Mouse (Mus musculus) adrenal gland, postnatal 25 days (tissue): ENCODE measurements at regions not wholly inside any gene's neighbourhood (a gene's known extent, or its start where the extent isn't known, plus 50 kb on each side); places are given as distances from the start of the nearest gene placed in this dataset.
"Not testable (repeated sequence)": the region's sequence is repeated elsewhere in the genome, so short reads cannot be mapped to it uniquely, and the experiment has no call there.

Experiments
- DNase-seq: peaks from one replicate; pipeline ENCODE4 v3.0.0; 2021; ENCODE audit warnings: mixed read lengths

GRCm38 (mm10) chr11:31615107-31615811, 56.4 kb downstream of the Bod1 start:
- DNase-seq = peak; percentile 38

GRCm38 (mm10) chr11:31614394-31614713, 57.3 kb downstream of the Bod1 start:
- no peak for DNase-seq

GRCm38 (mm10) chr11:31613688-31614393, 57.8 kb downstream of the Bod1 start:
- no peak for DNase-seq

- no peak for DNase-seq
Observed at GRCm38 (mm10) chr11:31608458-31608857, 63.2 kb downstream of the Bod1 start.

DNA sequence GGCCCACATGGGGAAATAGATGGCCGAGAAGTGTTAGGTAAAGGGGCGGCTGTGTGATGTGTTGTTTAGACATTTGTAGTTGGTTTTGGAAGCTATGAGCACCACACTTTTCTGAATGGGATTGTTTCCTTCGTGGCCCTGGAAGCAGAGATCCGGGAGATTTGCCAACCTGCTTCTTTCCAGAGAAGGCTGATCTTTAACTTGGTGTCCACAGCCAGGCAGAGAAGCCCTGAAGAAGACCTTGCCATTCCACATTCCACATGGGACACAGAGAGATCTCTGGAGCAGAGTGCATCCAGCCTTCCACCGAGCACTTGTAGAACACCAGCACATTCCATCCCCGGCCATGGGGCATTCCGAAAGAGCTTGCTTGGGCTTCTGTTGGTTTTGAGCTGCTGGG, 70.2 kb downstream of the Bod1 start:
- DNase-seq = no peak

DNA sequence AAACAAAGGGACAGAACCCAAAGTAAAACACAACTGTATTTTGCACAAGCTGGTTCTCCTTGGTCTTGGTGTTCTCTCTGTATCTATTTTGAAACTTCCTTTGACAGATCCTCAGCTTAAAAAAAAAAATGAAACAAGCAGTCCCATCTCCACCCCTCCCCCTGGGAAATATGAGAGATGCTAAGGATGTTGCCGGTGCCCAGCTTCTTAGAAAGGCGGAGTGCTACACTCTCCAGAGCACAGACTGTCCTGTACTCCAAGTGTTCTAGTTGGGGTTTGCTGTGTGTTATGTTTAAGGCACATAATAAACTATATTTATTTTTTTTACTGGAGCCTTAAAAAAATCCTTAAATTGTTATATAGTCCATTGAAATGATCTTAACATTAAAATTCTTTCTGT, 78.1 kb downstream of the Bod1 start:
- DNase-seq = no peak

- DNase-seq = no peak
Observed at GRCm38 (mm10) chr11:31592061-31592460, 79.6 kb downstream of the Bod1 start.

GRCm38 (mm10) chr11:31591037-31591554, 80.6 kb downstream of the Bod1 start:
- no peak for DNase-seq

DNA sequence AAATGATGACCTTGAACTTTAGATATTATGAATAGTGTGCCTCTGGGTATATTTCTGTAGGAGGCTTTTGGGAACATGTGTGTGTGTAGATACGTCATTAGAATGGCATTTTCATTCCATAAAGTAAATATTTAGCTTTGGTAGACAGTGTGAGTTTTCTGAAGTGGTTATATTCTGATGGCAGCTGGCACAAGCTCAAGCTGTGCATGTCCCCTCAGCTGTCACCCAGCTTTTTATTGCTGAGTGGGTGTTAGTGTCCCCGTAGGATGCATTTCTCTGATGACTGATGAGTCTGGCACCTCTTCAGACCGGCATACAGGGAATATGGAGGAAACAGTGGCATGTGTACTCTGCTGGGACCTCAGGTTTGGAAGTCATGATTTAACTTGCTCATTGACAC, 96.7 kb downstream of the Bod1 start:
- DNase-seq = no peak

DNA sequence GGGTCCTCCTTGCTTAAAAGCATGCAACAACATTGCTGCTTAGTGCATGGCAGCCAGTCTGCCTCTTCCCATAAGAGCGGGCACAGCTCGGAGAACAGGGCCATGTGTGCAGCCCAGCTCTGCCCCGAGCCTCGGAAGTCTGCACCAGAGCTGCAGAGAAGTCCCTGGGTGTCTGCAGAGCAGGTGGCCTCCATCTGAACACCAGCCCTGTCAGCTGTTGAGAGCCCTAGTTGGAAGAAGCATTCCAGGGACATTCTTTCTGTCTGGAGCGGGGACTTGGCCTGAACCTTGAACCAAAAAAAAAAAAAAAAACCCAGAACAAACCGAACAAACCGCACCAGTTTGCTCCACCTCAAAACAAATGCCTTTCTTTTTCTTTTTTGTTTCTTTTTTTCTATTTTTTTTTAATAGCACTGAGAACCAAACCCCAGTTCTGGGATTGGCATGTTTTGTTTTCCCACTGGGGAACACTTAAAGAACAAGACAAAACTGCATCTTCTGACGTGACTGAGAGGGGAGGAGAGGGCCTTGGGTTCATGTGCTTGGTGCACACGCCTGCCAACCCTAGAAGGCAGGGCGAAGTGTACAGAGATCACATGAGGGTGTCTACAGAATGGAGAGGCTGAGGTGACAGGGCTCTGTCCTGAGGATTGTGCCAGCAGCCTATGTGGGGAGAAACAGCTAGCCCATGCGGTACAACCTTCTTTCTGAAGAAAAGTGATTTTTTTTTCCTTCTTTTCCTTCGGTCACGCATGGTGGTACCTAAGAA, 106.8 kb downstream of the Bod1 start:
- no peak for DNase-seq

DNA sequence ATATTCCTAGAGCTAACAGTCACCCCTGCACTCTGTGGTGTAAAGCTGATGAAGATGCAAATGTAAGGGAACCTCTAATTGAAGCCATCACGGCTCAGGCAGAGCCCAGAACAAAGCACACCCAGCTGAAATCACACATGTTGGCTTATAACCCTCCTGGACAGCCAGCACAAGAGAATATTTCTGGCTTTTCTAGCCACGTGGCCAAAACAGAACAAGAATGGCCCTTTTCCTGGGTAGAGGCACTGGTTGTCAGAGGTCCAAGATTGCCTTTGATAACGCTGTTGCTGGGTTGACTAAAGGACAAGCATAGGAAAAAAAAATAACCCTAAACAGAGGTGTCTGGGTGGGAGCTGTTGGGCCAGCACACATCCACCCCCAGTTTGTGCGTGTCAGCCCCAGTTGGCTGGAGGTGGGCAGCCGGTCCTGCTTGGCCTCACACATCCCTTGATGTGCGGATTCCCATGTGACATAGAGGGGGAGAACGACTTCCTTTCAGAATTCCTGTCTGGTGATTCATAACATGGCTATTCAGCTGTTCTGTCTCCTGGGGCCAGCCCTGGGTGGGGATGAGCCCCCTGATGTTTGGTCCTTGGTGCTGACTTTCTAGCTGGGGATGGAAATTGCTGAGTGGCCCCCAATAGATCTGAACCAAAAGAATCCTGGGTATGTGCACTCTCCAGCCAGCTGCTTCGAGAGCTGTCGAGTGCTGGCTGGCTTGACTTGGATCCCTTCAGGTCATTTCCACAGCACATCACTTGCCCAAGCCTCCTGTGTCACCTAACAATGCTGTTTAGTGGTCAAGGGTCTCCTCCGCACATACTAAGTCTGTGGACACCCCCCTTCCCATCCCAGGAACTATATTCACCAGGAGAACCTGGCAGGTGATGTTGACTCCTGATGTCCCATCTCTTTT, 107.6 kb downstream of the Bod1 start:
- DNase-seq = no peak

DNA sequence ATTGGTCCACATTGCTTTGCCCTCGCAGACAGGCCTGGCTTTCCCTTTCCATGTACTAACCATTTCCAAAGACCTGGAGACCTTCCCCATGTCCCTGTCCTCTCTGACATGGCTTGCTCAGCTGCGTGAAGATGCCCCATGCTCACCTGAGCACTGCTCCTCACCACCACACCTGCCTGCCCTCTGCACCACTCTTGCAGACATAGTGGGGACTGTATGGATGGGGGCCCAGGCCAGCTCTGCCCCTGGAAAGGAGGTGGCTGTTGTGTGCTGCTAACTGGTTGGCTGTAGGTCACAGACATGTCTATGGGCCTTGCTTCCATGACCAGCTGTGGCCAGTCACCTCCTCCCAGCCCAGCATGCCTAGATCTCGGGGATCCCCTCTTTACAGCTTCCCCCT, 108.7 kb downstream of the Bod1 start:
- DNase-seq = no peak

- DNase-seq = no peak
Observed at GRCm38 (mm10) chr11:31560775-31561174, 110.9 kb downstream of the Bod1 start.

DNA sequence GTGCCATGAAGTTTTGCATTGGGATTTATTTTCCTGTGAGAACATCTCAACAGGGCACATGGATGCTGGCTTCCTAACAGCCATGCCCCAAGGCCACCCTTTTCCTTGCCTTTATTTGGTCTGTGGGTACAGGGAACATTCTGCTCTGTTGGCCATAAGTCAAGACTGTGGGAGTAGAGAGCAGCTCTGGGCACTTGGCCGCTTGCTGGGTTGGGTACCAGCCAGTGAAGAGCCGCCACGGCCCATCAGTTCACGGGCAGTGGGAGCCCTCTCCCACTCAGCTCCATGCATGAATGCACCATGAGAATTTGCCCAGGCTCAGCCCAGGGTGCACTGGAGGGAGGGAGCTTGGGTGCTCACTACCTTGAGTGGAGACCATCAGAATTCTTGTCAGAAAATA, 116.6 kb downstream of the Bod1 start:
- no peak for DNase-seq

DNA sequence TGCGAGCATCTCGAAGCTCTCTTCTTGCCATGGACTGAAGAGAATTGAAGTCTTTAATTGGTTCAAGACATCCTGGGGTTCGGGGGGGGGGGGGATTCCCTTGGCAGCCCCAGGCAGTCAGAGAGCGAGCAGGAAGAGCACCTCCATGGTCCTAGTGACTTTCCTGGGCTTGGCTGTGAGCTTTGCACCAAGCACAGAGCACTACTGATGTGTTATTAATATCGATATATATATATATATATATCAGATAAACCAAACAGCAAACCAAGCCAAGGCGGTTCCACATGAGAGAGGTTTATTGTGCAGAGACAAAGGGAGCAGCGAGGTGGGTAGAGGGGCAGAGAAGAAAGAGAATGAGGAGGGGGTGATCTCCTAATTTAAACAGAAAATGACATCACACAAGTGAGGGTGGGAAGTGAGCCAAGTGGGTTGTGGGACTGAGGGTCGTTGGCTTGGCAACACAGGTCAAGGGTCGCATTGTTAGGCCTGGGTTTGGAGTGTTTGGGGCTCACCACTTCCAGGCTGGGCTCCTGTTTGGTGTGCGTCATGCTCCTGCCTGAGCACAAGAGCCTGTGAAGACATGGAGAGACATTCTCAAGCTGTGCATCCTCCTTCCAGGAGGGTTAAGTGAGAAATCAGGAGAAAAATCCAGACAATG, 119.9 kb downstream of the Bod1 start:
- no peak for DNase-seq

- no peak for DNase-seq
Observed at GRCm38 (mm10) chr11:31550747-31551613, 120.7 kb downstream of the Bod1 start.

DNA sequence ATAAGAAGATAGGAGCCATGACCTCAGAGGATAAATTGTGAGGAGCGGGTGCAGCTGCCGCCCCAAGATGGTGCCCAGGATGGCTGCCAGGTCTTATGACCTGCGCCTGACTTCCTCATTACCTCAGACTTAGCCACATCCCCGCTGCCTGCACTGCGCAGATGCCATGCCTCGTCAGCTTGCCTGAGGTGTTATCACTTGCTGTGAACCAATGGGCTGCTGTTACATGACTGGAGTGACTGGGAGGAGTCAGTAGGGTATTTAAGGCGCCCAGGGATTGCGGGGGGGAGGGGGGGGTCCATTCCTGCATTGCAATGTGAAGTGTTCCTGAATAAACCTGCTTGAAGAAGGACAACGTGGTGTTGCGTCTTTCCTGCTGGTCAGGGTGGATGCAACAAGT, 126.2 kb downstream of the Bod1 start:
- DNase-seq = not testable (repeated sequence)

DNA sequence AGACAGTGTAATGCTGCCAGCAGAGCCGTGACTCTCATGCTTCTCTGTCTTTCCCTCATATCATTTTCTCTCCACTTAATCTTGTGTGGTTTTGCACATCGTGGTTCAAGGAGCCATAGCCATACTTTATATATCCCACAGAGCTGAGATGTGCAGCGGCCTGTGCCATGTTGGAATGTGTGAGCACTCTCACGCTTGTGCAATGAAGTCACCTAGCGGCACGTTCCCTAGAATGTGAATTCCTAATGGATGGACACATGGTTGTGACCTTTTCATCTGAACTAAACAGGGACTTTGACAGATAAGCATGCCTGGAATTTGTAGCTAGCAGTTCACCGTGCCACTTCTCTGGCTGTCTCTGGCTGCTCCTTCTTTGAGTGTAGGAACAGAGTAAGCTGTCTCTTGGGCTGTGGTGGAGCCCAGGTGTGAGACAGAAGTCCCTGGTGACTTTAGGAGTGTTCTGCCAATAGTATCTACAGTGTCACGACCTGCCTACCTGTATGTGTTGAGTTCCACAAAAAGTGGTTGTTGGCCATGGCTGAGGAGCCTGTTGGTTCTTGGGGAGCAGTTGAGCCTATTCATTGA, 129.0 kb downstream of the Bod1 start:
- DNase-seq = no peak

GRCm38 (mm10) chr11:31541425-31541824, 130.3 kb downstream of the Bod1 start:
- no peak for DNase-seq

- no peak for DNase-seq
Observed at GRCm38 (mm10) chr11:31540816-31541215, 130.9 kb downstream of the Bod1 start.
